Mouse (Mus musculus) left cerebral cortex, adult 8-10 months (tissue): ENCODE data around the gene Wdr20. TPM values are rescaled to one million over a fixed set of nuclear protein-coding genes. Genes with fewer than 3 reads are reported as not detected.
A peak's percentile ranks its signal among the peaks of the same experiment; 100 is the strongest.
"Not testable (repeated sequence)": the region's sequence is repeated elsewhere in the genome, so short reads cannot be mapped to it uniquely, and the experiment has no call there.

ENCODE experiments used
- DNase-seq, 2 experiments: peaks; one replicate each; pipeline ENCODE4 v3.0.0; 2022; ENCODE audit warnings: low spot score in 2 of 2
- total RNA-seq, 4 experiments: library from RNA; stranded (reverse); gene quantifications; 2 replicates each; pipeline ENCODE4 v1.2.4; 2022

Wdr20 gene
- total RNA-seq, 4 experiments from 2014 or later: 44.9 to 50.4 (median 47.1) TPM

- DNase-seq: no peak
Measured at GRCm38 (mm10) chr12:110713784-110714183, 24.0 kb upstream of the Wdr20 start.

- no peak for DNase-seq
Measured at GRCm38 (mm10) chr12:110714215-110714614, 23.5 kb upstream of the Wdr20 start.

- no peak for DNase-seq
Measured at GRCm38 (mm10) chr12:110716004-110716403, 21.7 kb upstream of the Wdr20 start.

GRCm38 (mm10) chr12:110725051-110725450 is 12.7 kb upstream of the Wdr20 start:
- DNase-seq: no peak

GRCm38 (mm10) chr12:110725489-110725888 is 12.3 kb upstream of the Wdr20 start:
- no peak for DNase-seq

- no peak for DNase-seq
Measured at GRCm38 (mm10) chr12:110726428-110726827, 11.3 kb upstream of the Wdr20 start.

- DNase-seq: not testable (repeated sequence)
Measured at GRCm38 (mm10) chr12:110733254-110733653, 4.5 kb upstream of the Wdr20 start.

GRCm38 (mm10) chr12:110736641-110737040 is 1.1 kb upstream of the Wdr20 start:
- no peak for DNase-seq

- peak in 1 of 2 experiments; percentile 20 for DNase-seq
Measured at GRCm38 (mm10) chr12:110738158-110738921, 596 bp downstream of the Wdr20 start.

- no peak for DNase-seq
Measured at GRCm38 (mm10) chr12:110750770-110751439, 13.2 kb downstream of the Wdr20 start.

GRCm38 (mm10) chr12:110752703-110753102 is 15.0 kb downstream of the Wdr20 start:
- no peak for DNase-seq

- DNase-seq: no peak
Measured at GRCm38 (mm10) chr12:110753976-110754375, 16.2 kb downstream of the Wdr20 start.

GRCm38 (mm10) chr12:110757161-110757560 is 19.4 kb downstream of the Wdr20 start:
- DNase-seq: no peak

- no peak for DNase-seq
Measured at GRCm38 (mm10) chr12:110758932-110759331, 21.2 kb downstream of the Wdr20 start.

GRCm38 (mm10) chr12:110762321-110762720 is 24.6 kb downstream of the Wdr20 start:
- no peak for DNase-seq

- DNase-seq: no peak
Measured at GRCm38 (mm10) chr12:110764531-110764930, 26.8 kb downstream of the Wdr20 start.

- no peak for DNase-seq
Measured at GRCm38 (mm10) chr12:110768562-110768961, 30.8 kb downstream of the Wdr20 start.

GRCm38 (mm10) chr12:110769660-110770297 is 32.0 kb downstream of the Wdr20 start:
- DNase-seq: no peak

- peak in 1 of 2 experiments; percentile 49 for DNase-seq
Measured at GRCm38 (mm10) chr12:110770479-110771247, 32.9 kb downstream of the Wdr20 start.

GRCm38 (mm10) chr12:110771961-110772360 is 34.2 kb downstream of the Wdr20 start:
- no peak for DNase-seq

- DNase-seq: no peak
Measured at GRCm38 (mm10) chr12:110775628-110776426, 38.1 kb downstream of the Wdr20 start.
